Mouse (Mus musculus) limb, embryonic 13.5 days (tissue): ENCODE results near the gene Sdccag8. TPM values are rescaled to one million over a fixed set of nuclear protein-coding genes. Genes with fewer than 3 reads are reported as not detected.

Experiments used
- ATAC-seq: fragments of 200-750 bp; cut with Nextera tagmentation; 2 replicates; pipeline ENCODE4 v1.8.0; 2017; ENCODE audit warnings: low read depth, moderate number of reproducible peaks, moderate TSS enrichment; ENCODE audit not compliant: low FRiP score
- H3K27ac ChIP-seq: fragments of 300-500 bp; sonication (generic); 2 replicates; pipeline ENCODE4 v1.5.1; 2015; ENCODE audit warnings: inconsistent platforms, mild to moderate bottlenecking, moderate library complexity
- H3K27me3 ChIP-seq: fragments of 300-500 bp; sonication (generic); 2 replicates; pipeline ENCODE4 v1.6.1; 2015; ENCODE audit warnings: mild to moderate bottlenecking, inconsistent platforms
- H3K36me3 ChIP-seq: fragments of 300-500 bp; sonication (generic); 2 replicates; pipeline ENCODE4 v1.6.1; 2015; ENCODE audit warnings: inconsistent platforms, mild to moderate bottlenecking, moderate library complexity
- H3K4me1 ChIP-seq: fragments of 300-500 bp; sonication (generic); 2 replicates; pipeline ENCODE4 v1.6.1; 2015; ENCODE audit warnings: inconsistent platforms
- H3K4me2 ChIP-seq: fragments of 300-500 bp; sonication (generic); replicated peaks from 2 replicates; pipeline ENCODE4 v1.6.1; 2015; ENCODE audit warnings: inconsistent platforms, mild to moderate bottlenecking, moderate library complexity
- H3K4me3 ChIP-seq: fragments of 300-500 bp; sonication (generic); 2 replicates; pipeline ENCODE4 v1.5.1; 2015; ENCODE audit warnings: moderate library complexity, mild to moderate bottlenecking, inconsistent platforms
- H3K9ac ChIP-seq: fragments of 300-500 bp; sonication (generic); 2 replicates; pipeline ENCODE4 v1.6.1; 2015; ENCODE audit warnings: mild to moderate bottlenecking, inconsistent platforms
- H3K9me3 ChIP-seq: fragments of 300-500 bp; sonication (generic); 2 replicates; pipeline ENCODE4 v1.6.1; 2016; ENCODE audit warnings: inconsistent platforms
- WGBS: fragments of 180-500 bp; shearing (Covaris S2); methylation state at CpG from one replicate; pipeline ENCODE4 v1.1.7; 2015; 5-methylcytosine and 5-hydroxymethylcytosine counted together
- polyA plus RNA-seq: library from polyadenylated mRNA; unstranded; fragments of >200 nt; fragmentation: Nextera tagmentation; extraction: Ambion mirVana; gene quantifications from 2 replicates; pipeline ENCODE4 v1.2.1, GENCODE M21; 2015

Gene Sdccag8
- polyA plus RNA-seq, 1 experiment from 2014 or later: 15.5 TPM

DNA sequence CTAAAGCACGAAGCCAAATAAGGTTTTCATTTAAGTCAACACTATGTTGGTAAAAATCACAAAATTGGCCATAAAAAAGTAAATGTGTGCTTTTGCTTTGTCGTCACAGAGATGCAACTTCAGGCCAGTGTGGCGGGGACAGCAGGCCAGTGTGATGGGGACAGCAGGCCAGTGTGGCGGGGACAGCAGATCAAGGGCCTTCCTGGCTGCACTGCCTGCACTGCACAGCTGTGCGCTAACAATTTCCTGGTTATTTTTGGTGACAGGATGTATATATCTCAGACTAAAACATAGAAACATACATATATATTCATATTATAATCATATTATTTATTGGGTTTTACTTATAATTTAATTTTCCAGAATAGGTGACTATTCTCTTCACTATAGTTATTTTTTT is 71.5 kb downstream of the Sdccag8 start:
- no peaks in the 10 kb centered on the region for H3K27me3 ChIP-seq

DNA sequence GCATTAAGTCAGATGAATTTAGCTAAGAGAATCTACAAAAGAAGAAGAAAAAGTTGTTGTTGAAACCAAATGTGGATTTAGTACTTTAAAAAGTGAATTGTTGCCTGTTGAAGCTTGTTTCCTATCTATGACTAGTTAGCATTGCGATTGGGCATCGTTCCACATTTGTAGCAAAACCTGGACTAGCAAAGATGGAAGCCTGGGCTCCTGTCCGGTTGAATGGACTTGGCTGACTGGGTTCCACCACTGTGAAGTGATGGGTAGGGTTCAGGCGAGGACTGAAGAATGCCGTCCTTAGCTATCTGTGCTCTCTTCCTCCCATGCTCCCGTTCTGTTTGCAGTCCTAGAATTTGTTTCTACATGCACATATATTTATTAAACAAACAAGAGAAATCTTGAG is 89.3 kb downstream of the Sdccag8 start:
- Histone ChIP-seq H3K4me3 (no peak overlapping the region), H3K27me3 (no peaks in the 10 kb centered on the region), H3K4me2 (no peak overlapping the region), H3K36me3 (no peaks in the 10 kb centered on the region), H3K4me1 (no peaks in the 10 kb centered on the region), H3K27ac (no peak overlapping the region), H3K9ac (no peak overlapping the region), H3K9me3 (no peaks in the 10 kb centered on the region)
- 86% methylated on average over 6 of the region's 6 CpGs for WGBS
- no peak for ATAC-seq

More for the DNA sequence above, 71.5 kb downstream of the Sdccag8 start:
- ATAC-seq: no peak
- Histone ChIP-seq H3K4me2 (no peak overlapping the region), H3K36me3 (no peaks in the 10 kb centered on the region), H3K4me3 (no peak overlapping the region), H3K9me3 (no peaks in the 10 kb centered on the region), H3K9ac (no peak overlapping the region), H3K27ac (no peak overlapping the region), H3K4me1 (peaks cover 14% of the 10 kb centered on the region)
- 75% methylated on average over 5 of the region's 5 CpGs for WGBS

DNA sequence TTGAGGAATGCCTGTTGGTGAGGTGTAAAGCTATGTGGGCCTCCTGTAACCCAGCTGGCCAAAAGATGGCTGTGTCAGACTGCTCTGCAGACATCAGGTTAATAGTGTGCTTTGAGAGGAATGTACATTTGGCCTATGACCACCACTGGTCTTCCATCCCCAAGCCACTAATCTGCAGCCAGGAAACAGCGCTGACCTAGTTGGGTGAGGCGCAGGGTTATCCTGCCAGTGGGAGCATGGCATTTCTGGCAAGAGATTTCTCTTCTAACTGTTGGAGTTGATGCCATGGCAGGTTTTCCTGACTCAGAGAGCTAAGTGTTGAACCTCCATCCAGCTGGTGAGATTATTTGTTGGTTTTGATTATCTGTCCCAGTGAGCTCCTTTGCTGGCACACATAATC is 101.5 kb downstream of the Sdccag8 start:
- H3K9me3 ChIP-seq: no peaks in the 10 kb centered on the region
- H3K4me2 ChIP-seq: no peak overlapping the region
- H3K27me3 ChIP-seq: no peaks in the 10 kb centered on the region
- peaks cover 4% of the 10 kb centered on the region; the same call in 1 of the 2 replicates for H3K36me3 ChIP-seq
- 91% methylated on average over 2 of the region's 2 CpGs for whole genome bisulfite sequencing
- H3K4me3 ChIP-seq: no peak overlapping the region
- H3K9ac ChIP-seq: no peak overlapping the region
- ATAC-seq: no peak
- H3K27ac ChIP-seq: no peak overlapping the region
- no peaks in the 10 kb centered on the region for H3K4me1 ChIP-seq

DNA sequence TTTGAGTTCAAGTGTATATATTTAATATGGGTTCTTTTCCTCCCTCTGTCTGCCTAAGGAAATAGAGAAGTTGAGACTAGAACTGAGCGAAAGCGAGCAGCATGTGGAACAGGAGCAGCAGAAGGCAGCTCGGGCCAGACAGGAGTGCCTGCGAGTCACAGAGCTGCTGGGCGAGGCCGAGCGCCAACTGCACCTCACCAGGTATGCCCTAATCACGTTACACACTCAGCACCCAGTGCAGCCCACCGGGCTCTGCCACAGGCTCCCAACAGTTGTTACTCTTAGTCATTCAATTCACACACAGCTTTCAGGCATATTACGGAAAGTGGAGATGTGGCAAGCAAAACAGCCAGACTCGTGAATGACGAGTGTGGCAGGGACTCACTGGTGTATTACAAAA is 105.0 kb downstream of the Sdccag8 start:
- WGBS: 90% methylated on average over 12 of the region's 12 CpGs
- ATAC-seq: no peak
- peaks cover 4% of the 10 kb centered on the region; the same call in 1 of the 2 replicates for H3K36me3 ChIP-seq
- no peaks in the 10 kb centered on the region for H3K9me3 ChIP-seq
- no peak overlapping the region for H3K9ac ChIP-seq
- no peaks in the 10 kb centered on the region for H3K27me3 ChIP-seq
- H3K27ac ChIP-seq: no peak overlapping the region
- no peak overlapping the region for H3K4me2 ChIP-seq
- no peaks in the 10 kb centered on the region for H3K4me1 ChIP-seq
- no peak overlapping the region for H3K4me3 ChIP-seq

DNA sequence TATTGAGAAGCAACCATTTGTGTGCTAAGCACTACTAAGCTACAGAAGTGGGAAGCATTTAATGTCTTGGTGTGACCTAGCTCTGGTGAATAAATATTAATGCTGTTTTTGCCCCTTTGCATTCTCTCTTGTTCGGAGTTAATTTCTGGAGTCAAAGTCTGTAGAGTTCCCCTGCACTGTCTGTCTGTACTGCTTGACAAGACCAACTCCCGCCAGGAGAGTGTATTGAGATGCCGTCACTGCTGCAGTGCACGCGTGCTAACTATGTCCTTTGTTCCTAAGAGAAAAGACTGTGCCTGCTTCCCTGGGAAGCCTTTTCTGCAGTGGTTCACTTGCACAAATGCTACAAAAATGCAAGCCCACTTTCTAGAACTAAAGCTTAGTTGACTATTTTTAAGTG is 108.4 kb downstream of the Sdccag8 start:
- Histone ChIP-seq H3K27ac (no peak overlapping the region; the same call in 1 of the 2 replicates), H3K9me3 (no peaks in the 10 kb centered on the region), H3K36me3 (peaks cover 4% of the 10 kb centered on the region; the same call in 1 of the 2 replicates), H3K4me3 (no peak overlapping the region), H3K9ac (no peak overlapping the region), H3K4me1 (no peaks in the 10 kb centered on the region), H3K27me3 (no peaks in the 10 kb centered on the region), H3K4me2 (no peak overlapping the region)
- WGBS: 88% methylated on average over 5 of the region's 5 CpGs
- no peak for ATAC-seq

DNA sequence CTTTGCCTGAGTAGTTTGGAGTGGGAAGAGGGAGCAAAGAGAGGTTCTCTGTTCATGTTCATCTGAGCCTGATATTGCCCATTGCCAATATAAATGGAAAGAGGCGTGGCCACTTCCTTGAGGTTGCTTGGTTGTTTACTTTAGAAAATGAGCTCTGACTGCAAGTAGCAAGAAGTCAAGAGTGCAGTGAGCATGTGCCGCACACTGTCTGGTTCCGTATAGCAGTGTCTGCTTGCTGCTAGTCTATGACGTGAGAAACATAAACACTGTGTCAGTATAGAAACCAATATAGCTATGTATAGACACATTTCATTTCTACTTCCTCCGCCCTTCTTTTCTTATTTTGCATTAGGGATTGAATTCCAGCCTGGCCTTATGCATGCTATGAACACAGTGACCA is 111.5 kb downstream of the Sdccag8 start:
- WGBS: 75% methylated on average over 5 of the region's 5 CpGs
- H3K36me3 ChIP-seq: no peaks in the 10 kb centered on the region
- no peaks in the 10 kb centered on the region for H3K9me3 ChIP-seq
- H3K9ac ChIP-seq: no peak overlapping the region
- ATAC-seq: no peak
- no peaks in the 10 kb centered on the region for H3K4me1 ChIP-seq
- no peak overlapping the region for H3K4me3 ChIP-seq
- H3K4me2 ChIP-seq: no peak overlapping the region
- H3K27me3 ChIP-seq: no peaks in the 10 kb centered on the region
- H3K27ac ChIP-seq: no peak overlapping the region

DNA sequence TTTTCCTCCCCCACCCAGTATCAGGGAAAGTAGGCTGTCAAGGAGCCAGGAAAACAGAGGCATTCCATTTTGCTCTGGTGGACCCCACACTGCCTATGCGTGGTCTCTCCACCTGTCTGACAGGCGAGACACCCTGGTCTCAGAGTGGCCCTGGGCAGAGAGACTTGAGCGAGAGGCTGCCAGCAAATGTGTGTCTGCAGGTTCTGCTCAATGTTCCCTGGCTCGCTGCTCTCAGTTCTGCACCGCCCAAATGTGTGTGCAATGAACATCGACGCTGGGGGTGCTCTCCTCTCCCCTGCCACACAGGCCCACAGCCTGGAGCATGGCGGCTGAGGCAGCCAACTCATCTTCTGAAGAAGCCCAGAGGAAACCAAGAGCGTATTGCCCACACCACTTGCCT is 112.9 kb downstream of the Sdccag8 start:
- Histone ChIP-seq H3K9ac (no peak overlapping the region), H3K4me2 (no peak overlapping the region), H3K27me3 (no peaks in the 10 kb centered on the region), H3K4me1 (0 out of 2 replicates have a peak, but pooled peaks cover 3% of the 10 kb centered on the region), H3K27ac (no peak overlapping the region), H3K9me3 (no peaks in the 10 kb centered on the region), H3K36me3 (no peaks in the 10 kb centered on the region), H3K4me3 (no peak overlapping the region)
- 87% methylated on average over 9 of the region's 9 CpGs for WGBS
- no peak for ATAC-seq

DNA sequence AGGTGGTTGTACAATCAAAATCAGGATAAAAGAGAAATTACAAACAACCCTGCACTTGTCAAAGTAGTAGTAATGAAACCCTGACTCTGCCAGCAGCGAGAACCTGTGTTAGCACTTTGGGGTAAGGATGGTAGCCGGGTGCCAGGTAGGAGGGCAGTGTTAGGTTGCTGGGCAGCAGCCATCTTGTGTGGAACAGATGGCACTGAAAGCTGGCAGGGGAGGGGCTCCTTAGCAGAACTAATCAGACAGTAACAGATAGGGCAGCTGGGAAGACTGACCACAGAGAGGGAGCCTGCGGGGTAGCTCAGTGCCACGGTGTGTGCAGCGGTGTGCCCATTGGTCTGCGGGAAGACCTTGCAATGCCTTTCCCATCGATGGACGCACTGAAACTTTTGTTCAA is 115.2 kb downstream of the Sdccag8 start:
- Histone ChIP-seq H3K4me1 (peaks cover 12% of the 10 kb centered on the region; the same call in 1 of the 2 replicates), H3K27ac (no peak overlapping the region), H3K4me2 (no peak overlapping the region), H3K36me3 (no peaks in the 10 kb centered on the region), H3K4me3 (no peak overlapping the region), H3K9me3 (no peaks in the 10 kb centered on the region), H3K27me3 (no peaks in the 10 kb centered on the region), H3K9ac (no peak overlapping the region)
- no peak for ATAC-seq
- 90% methylated on average over 8 of the region's 8 CpGs for WGBS

DNA sequence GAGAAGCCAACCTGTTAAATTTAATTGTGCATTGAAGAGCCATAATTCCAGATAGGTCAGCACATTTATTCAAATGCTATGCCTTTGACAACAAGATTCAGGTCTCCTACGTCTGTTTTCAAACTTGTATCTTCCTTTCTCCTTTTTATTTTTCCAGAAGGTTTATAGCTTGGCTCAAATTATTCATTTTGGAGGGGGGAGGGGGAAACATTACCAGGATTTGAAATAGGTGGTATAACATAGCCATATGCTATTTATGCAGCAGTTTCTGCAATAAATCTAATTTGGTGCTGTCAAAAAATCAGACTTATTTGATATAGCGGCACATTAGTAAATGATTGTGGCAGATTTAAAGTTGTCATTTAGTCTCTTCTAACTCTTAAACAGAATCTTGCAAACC is 116.1 kb downstream of the Sdccag8 start:
- Histone ChIP-seq H3K9ac (no peak overlapping the region), H3K36me3 (no peaks in the 10 kb centered on the region), H3K4me2 (no peak overlapping the region), H3K4me3 (no peak overlapping the region), H3K9me3 (no peaks in the 10 kb centered on the region), H3K27ac (no peak overlapping the region), H3K4me1 (peaks cover 12% of the 10 kb centered on the region; the same call in 1 of the 2 replicates), H3K27me3 (no peaks in the 10 kb centered on the region)
- no peak for ATAC-seq
- WGBS: 71% methylated on average over 2 of the region's 2 CpGs

DNA sequence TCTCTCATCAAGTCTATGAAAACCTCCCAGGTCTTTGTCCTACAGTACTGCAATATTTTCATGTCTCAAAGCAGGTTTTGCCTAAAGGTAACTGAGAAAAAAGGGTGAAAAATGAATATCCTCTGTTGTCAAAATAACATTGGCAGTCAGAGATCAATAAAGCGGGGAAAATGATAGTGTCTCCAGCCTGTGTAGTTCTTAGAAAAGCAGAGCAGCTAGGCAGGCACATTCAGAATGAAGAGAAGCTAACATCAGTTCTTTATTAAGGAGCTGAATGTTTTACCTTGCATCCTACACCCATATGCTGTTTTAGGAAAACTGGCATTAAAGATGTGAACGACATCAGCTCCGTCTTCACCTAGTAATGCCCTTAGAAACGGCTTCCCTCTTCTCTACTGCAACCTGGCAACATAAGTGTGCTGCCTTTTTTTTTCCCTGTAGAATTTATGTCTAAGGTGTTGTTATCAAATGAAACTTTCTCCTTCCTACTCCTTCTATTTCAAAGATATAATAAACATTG is 116.6 kb downstream of the Sdccag8 start:
- H3K4me1 ChIP-seq: peaks cover 12% of the 10 kb centered on the region; the same call in 1 of the 2 replicates
- H3K9me3 ChIP-seq: no peaks in the 10 kb centered on the region
- 55% methylated on average over 4 of the region's 4 CpGs for WGBS
- no peaks in the 10 kb centered on the region for H3K27me3 ChIP-seq
- H3K9ac ChIP-seq: no peak overlapping the region
- no peaks in the 10 kb centered on the region for H3K36me3 ChIP-seq
- no peak overlapping the region for H3K4me3 ChIP-seq
- ATAC-seq: no peak
- H3K27ac ChIP-seq: no peak overlapping the region
- no peak overlapping the region for H3K4me2 ChIP-seq

DNA sequence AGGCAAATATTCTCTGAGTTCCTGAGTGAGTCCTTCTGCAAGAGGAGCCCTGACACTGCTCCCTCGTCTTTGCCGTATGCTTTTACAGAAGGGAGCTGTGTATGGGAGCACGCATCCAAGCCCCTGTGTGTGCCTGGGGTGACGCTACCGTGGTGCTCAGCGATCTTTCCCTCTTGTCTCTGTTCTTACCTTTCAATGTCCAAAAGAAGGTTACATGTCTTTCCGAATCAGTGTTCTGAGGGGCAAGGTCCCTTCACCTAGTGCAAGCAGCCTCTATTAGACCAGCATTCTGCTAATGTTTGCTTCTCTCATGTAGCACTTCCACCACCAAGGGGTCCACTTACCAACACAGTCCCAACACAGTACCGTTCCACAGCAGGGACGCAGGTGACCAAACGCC is 117.1 kb downstream of the Sdccag8 start:
- H3K36me3 ChIP-seq: no peaks in the 10 kb centered on the region
- H3K27me3 ChIP-seq: no peaks in the 10 kb centered on the region
- H3K4me3 ChIP-seq: no peak overlapping the region
- no peak overlapping the region for H3K9ac ChIP-seq
- H3K27ac ChIP-seq: no peak overlapping the region
- ATAC-seq: no peak
- no peaks in the 10 kb centered on the region for H3K9me3 ChIP-seq
- H3K4me1 ChIP-seq: peaks cover 12% of the 10 kb centered on the region; the same call in 1 of the 2 replicates
- WGBS: 86% methylated on average over 10 of the region's 10 CpGs
- no peak overlapping the region for H3K4me2 ChIP-seq

DNA sequence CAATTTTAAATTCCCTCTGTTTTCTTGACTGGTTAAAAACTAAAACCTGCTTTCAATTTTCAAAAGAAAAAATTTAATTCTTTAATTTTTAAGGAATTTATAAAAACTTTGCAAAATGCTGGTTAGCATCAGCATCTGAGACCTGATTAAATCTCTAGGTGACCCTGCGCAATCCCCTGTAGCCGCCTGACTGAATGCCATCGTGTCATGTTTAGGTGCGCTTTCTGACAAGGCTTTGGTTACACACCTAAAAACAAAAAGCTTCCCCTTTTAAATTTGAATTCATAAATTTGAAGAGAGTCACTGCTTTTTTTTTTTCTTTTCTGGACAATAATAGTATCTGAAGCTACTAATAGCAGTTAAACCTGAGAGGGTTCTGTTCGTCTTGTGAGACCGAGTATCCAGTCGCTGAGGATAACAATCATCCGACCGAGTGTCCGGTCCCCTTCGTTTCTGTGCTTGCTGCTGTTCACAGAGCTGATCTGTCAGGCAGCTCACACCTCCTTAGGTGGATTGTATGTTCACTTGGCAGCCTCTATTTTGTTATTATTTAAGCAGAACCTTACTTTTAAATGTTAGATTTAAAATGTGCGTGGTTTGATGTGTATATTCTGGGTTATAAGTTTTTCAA is 118.0 kb downstream of the Sdccag8 start:
- WGBS: 88% methylated on average over 12 of the region's 12 CpGs
- H3K4me3 ChIP-seq: no peak overlapping the region

DNA sequence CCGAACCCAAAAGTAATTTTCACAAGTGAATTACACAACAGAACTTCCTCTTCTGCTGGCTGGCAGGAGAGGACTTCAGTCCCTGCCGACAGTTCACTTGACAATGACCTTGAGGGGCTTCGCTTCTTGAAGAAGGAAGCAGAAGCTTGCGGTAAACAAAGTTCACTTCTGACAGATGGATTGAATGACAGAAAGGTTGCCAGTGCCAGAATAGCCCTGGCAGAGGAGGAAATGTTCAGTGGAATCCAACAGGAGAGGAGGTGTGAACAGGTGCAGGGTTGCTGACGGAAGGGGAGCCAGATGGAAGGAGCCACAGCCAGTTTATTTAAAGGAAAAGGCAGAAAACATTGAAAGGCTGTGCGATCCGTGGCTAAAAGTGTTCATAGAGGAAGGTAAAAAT is 118.9 kb downstream of the Sdccag8 start:
- 64% methylated on average over 7 of the region's 7 CpGs for WGBS
- H3K9me3 ChIP-seq: no peaks in the 10 kb centered on the region
- no peak overlapping the region for H3K4me2 ChIP-seq
- H3K4me3 ChIP-seq: no peak overlapping the region
- no peak overlapping the region for H3K27ac ChIP-seq
- ATAC-seq: no peak
- H3K27me3 ChIP-seq: no peaks in the 10 kb centered on the region
- no peaks in the 10 kb centered on the region for H3K36me3 ChIP-seq
- peaks cover 12% of the 10 kb centered on the region; the same call in 1 of the 2 replicates for H3K4me1 ChIP-seq
- H3K9ac ChIP-seq: no peak overlapping the region

More for the DNA sequence above, 118.0 kb downstream of the Sdccag8 start:
- H3K4me2 ChIP-seq: no peak overlapping the region
- peaks cover 12% of the 10 kb centered on the region; the same call in 1 of the 2 replicates for H3K4me1 ChIP-seq
- H3K9me3 ChIP-seq: no peaks in the 10 kb centered on the region
- ATAC-seq: no peak
- no peak overlapping the region for H3K9ac ChIP-seq
- no peaks in the 10 kb centered on the region for H3K27me3 ChIP-seq
- no peaks in the 10 kb centered on the region for H3K36me3 ChIP-seq
- no peak overlapping the region for H3K27ac ChIP-seq
